Mouse (Mus musculus): ENCODE measurements at regions not wholly inside any gene's neighbourhood (a gene's known extent, or its start where the extent isn't known, plus 50 kb on each side); places are given as distances from the start of the nearest gene placed in this dataset.

DNA sequence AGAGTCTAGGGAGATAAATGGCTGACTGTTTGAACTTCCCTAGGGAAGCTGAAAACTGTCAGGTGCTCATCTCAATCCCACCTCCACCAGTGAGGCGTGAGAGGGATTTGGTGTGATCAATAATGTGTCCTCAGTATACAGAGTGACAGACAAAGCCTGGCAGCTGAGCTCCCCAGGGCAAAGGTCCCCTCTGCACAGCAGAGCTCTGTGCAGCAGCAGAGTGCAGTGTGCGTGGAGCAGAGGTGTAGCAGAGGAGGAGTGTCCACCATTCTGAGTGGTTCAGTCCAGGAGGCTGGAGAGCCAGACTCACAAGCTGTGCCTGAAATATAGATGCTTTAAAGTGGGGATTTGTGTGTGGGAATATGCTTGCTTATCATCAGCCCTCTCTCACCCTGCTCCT, 112.8 kb upstream of the Etl4 start:
- ATAC-seq (ENCODE audit: extremely low read depth, insufficient number of reproducible peaks, low FRiP score, poor library complexity, severe bottlenecking) = no peak

All from neutrophil, adult 5-6 weeks (primary cell).